Mouse (Mus musculus) kidney, postnatal 0 days (tissue): ENCODE measurements around the gene Psmd6. TPM values are rescaled to one million over a fixed set of nuclear protein-coding genes. Genes with fewer than 3 reads are reported as not detected.

Experiments used
- ATAC-seq: fragments of 200-750 bp; cut with Nextera tagmentation; replicated peaks from 2 replicates; pipeline ENCODE4 v1.8.0; 2017; ENCODE audit warnings: low read depth, moderate number of reproducible peaks, moderate TSS enrichment, moderate library complexity; ENCODE audit not compliant: low FRiP score
- DNase-seq: peaks from one replicate; pipeline ENCODE4 v3.0.0-alpha.2; 2016; ENCODE audit warnings: low spot score
- H3K27ac ChIP-seq: fragments of 300-500 bp; sonication (generic); 2 replicates; pipeline ENCODE4 v1.5.1; 2014; ENCODE audit warnings: mild to moderate bottlenecking
- H3K27me3 ChIP-seq: fragments of 300-500 bp; sonication (generic); 2 replicates; pipeline ENCODE4 v1.6.1; 2014; ENCODE audit warnings: low read length, mixed read lengths; ENCODE audit not compliant: insufficient read depth
- H3K36me3 ChIP-seq: fragments of 300-500 bp; sonication (generic); 2 replicates; pipeline ENCODE4 v1.6.1; 2014; ENCODE audit warnings: low read length, mixed read lengths; ENCODE audit not compliant: insufficient read depth
- H3K4me1 ChIP-seq: fragments of 300-500 bp; sonication (generic); replicated peaks from 2 replicates; pipeline ENCODE4 v1.6.1; 2014; ENCODE audit warnings: antibody characterized with exemption, low read length, mixed read lengths; ENCODE audit not compliant: insufficient read depth
- H3K4me2 ChIP-seq: fragments of 300-500 bp; sonication (generic); 2 replicates; pipeline ENCODE4 v1.6.1; 2014; ENCODE audit warnings: mild to moderate bottlenecking, low read length, moderate library complexity, mixed read lengths
- H3K4me3 ChIP-seq: fragments of 300-500 bp; sonication (generic); replicated peaks from 2 replicates; pipeline ENCODE4 v1.5.1; 2014; ENCODE audit warnings: low read depth, low read length
- H3K9ac ChIP-seq: fragments of 300-500 bp; sonication (generic); 2 replicates; pipeline ENCODE4 v1.6.1; 2014; ENCODE audit warnings: low read depth, low read length
- H3K9me3 ChIP-seq: fragments of 300-500 bp; sonication (generic); replicated peaks from 2 replicates; pipeline ENCODE4 v1.6.1; 2016; ENCODE audit warnings: low read length, inconsistent platforms, mixed read lengths
- CTCF ChIP-seq: IDR thresholded peaks from 2 replicates; pipeline ENCODE4 v1.5.1; 2016; ENCODE audit warnings: antibody characterized with exemption, low read depth, mild to moderate bottlenecking, moderate library complexity
- WGBS: fragments of 180-500 bp; shearing (Covaris S2); extraction: QIAGEN DNeasy Blood & Tissue Kit; methylation state at CpG from one replicate; pipeline ENCODE4 v1.1.7; 2014; 5-methylcytosine and 5-hydroxymethylcytosine counted together
- polyA plus RNA-seq: library from polyadenylated mRNA; unstranded; fragments of >200 nt; fragmentation: Nextera tagmentation; extraction: Ambion mirVana; gene quantifications from 2 replicates; pipeline ENCODE4 v1.2.1, GENCODE M21; 2015

Psmd6 gene
- polyA plus RNA-seq: 216 and 226 TPM in 2 replicates

DNA sequence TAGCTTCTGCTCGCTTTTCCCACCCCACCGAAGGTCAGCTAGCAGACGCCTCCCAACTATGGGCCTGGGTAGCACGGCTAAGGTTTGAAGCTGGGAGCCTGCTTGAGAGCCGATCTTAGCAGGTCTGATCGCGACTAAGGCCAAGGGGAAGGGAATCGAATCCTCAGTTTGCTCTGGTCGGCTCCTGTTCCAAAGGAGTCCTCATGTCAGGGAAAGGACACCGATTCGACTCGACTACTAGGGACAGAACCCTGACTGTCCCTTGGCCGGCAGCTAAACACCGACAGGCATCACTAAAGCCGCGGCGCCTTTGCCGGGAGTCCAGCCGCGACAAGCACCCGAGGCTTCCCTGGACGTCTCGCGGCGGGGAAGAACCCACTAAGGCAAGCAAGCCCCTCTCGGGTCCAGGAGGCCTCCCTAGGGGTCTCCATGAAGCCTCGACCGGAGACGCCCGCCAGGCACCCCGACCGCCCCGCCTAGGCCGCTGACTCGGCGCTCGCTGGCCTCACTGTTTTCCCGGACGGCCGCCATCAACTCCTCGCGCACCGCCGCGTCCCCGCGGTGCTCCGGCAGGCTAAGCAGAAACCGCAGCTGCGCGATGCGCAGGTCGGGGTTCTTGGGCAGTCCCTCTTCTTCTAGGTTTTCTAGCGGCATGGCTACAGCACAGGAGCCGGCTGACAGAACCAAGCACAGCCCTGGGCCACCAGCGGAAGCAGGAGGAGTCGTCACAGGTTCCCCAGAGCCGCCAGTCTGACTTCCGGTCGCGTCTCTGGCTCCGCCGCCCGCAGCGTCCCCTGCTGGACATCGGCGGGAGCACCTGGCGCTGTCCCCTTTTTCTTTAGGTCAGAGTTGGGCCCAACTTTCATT is at the start of gene Psmd6:
Gene Psmd6 (minus strand): TSS at position 755 of the 867 bp plus-strand sequence.
- TF ChIP-seq CTCF: peak; percentile 96
- peak within 1 kb of the TSS; percentile 97 for H3K9ac ChIP-seq
- H3K9me3 ChIP-seq: no peaks in the 10 kb centered on the region
- peak within 1 kb of the TSS; percentile 88 for H3K4me2 ChIP-seq
- no peaks in the 10 kb centered on the region for H3K4me1 ChIP-seq
- peak within 1 kb of the TSS; percentile 98 for H3K4me3 ChIP-seq
- peak; percentile 93 for DNase-seq
- H3K27ac ChIP-seq: peak within 1 kb of the TSS; percentile 86
- H3K27me3 ChIP-seq: no peaks in the 10 kb centered on the region
- under 1% methylated on average over 58 of the region's 68 CpGs for WGBS
- ATAC-seq: peak; percentile 96
- H3K36me3 ChIP-seq: peaks cover 9% of the 10 kb centered on the region; the same call in 1 of the 2 replicates

DNA sequence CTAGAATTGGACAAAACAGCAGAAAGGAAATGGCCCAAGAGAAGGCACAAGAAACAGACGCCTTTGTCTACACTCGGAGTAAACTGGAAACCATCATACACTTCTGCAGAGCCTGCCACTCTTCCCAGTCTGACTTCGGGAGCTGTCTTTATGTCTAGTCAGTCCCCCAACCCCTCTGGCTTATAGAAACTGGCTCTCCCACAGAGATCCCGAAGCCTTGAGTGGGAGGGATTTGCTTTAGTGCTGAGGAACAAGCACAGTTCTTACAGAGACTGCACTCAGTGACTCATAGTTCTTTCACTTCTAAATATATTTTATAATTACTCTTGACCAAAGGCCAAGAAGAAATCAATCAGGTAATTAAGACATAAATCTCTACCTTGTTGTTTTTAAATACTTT is 10.1 kb downstream of the Psmd6 start:
- no peaks in the 10 kb centered on the region for H3K4me1 ChIP-seq
- no peak for DNase-seq
- H3K9me3 ChIP-seq: no peaks in the 10 kb centered on the region
- TF ChIP-seq CTCF: no peak
- H3K27me3 ChIP-seq: no peaks in the 10 kb centered on the region
- WGBS: 73% methylated on average over 4 of the region's 4 CpGs
- H3K27ac ChIP-seq: no peak overlapping the region
- H3K4me2 ChIP-seq: no peak overlapping the region
- ATAC-seq: no peak
- no peak overlapping the region for H3K9ac ChIP-seq
- peaks cover 37% of the 10 kb centered on the region for H3K36me3 ChIP-seq
- no peak overlapping the region for H3K4me3 ChIP-seq

DNA sequence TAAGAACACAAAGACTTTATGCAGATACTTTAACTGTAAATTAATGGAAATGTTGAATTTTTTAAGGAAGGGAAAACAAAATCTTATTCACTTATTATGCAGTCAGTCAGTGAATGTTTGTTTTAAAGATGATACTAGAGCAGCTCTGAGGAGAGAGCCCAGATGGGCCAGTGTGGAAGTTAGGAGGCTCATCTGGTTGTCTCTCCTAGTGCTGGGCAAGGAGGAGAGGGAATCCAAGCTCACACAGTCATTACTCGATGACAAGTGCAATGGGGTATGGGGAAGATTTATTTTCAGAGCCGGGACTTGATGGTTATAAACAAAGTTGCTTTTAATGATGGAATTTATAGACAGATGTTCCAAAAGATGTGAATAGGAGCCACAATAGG is 15.9 kb downstream of the Psmd6 start:
- H3K36me3 ChIP-seq: 0 out of 2 replicates have a peak, but pooled peaks cover 10% of the 10 kb centered on the region
- H3K27me3 ChIP-seq: no peaks in the 10 kb centered on the region
- no peak overlapping the region for H3K27ac ChIP-seq
- H3K9me3 ChIP-seq: no peaks in the 10 kb centered on the region
- WGBS: 29% methylated on average over 2 of the region's 2 CpGs
- ATAC-seq: no peak
- no peaks in the 10 kb centered on the region for H3K4me1 ChIP-seq
- TF ChIP-seq CTCF: no peak
- H3K4me2 ChIP-seq: no peak overlapping the region
- no peak overlapping the region for H3K9ac ChIP-seq
- no peak overlapping the region for H3K4me3 ChIP-seq
- no peak for DNase-seq

DNA sequence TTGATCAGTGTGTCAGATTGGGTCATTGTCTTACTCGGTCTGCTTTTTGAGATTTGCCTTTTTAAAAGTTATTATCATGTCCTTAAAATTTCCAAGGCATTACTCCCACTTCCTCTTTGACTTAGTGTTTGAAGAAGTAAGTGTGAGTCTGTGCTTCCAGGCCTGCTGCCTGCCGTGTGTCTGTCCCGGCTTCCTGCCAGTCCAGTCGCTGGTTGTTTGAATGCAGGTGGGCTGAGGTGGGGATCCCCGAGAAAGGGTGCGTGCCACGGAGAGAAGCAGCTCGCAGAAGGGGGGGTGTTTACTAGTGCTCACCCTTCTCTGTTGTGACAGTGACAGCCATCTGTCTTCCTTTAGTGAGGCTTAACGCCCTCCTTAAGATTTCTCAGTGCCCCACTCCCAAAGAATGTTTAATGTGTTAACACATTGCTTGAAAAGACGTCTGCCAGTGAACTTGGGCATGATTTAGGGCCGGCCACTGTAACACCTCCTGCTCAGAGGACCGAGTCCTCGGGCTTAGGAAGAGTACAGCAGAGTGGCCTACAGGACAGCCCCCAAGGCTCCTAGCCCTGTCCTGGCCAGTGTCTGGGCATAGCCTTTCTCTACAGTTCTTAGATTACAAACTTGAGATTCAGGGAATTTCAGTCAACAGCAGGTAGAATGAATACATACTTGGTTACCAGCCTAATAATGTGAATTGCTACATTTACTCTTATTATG is 16.4 kb downstream of the Psmd6 start:
- 0 out of 2 replicates have a peak, but pooled peaks cover 16% of the 10 kb centered on the region for H3K36me3 ChIP-seq
- H3K4me3 ChIP-seq: no peak overlapping the region
- DNase-seq: no peak
- TF ChIP-seq CTCF: no peak
- H3K27ac ChIP-seq: no peak overlapping the region
- no peaks in the 10 kb centered on the region for H3K4me1 ChIP-seq
- H3K9me3 ChIP-seq: no peaks in the 10 kb centered on the region
- ATAC-seq: no peak
- no peak overlapping the region for H3K4me2 ChIP-seq
- H3K9ac ChIP-seq: no peak overlapping the region
- 39% methylated on average over 13 of the region's 13 CpGs for WGBS
- H3K27me3 ChIP-seq: no peaks in the 10 kb centered on the region

DNA sequence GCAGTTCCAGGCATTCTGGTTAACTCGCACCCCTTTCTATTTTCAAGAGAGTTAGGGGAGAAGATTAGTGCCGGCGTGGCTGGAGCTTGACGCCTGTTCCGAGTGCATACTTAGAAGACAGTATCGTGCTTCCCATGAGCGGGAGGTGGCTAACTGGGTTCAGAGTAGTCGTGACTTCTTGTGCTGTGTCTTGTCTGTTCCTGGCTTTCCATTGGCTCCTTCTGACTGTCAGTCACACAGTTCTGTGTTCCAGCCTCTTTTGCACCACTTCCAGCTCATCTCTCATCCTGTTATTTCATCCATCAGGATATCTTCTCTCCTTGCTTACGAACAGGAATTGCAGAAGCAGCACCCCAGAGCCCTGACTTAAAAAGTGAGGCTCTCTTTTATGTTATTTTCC is 19.5 kb downstream of the Psmd6 start:
- Histone ChIP-seq H3K4me3 (no peak overlapping the region), H3K27me3 (no peaks in the 10 kb centered on the region), H3K9me3 (no peaks in the 10 kb centered on the region), H3K27ac (0 out of 2 replicates have a peak overlapping the region, but pooled peaks have one; percentile 50), H3K4me2 (no peak overlapping the region), H3K36me3 (peaks cover 21% of the 10 kb centered on the region; the same call in 1 of the 2 replicates), H3K9ac (no peak overlapping the region), H3K4me1 (no peaks in the 10 kb centered on the region)
- DNase-seq (no peak), ATAC-seq (0 out of 2 replicates have a peak, but pooled peaks have one; percentile 37)
- no peak for TF ChIP-seq CTCF
- WGBS: 87% methylated on average over 9 of the region's 9 CpGs

DNA sequence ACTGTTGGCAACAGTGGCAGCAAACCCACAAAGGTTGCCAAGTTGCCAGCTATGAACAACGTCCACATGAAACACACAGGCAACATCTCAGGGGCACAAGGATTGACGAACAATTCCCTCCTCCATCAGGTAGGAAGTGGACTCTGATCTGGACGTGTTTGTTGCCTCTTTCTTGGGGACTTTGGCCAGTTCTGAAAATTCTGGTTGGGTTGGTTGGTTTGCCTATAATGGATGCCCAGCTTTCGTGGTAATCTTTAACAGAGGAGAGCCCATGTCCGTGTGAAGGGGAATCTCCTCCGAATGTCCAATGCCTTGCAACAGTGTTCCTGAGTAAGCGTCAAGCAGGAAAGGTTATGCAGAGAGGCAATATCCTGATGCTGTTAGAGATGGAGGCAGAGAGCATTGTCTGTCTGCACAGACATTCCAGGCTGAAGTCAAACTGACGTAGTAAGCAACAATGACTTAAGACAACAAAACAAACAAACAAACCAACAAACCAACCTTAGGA is 20.0 kb downstream of the Psmd6 start:
- Histone ChIP-seq H3K27me3 (no peaks in the 10 kb centered on the region), H3K9me3 (no peaks in the 10 kb centered on the region), H3K9ac (no peak overlapping the region), H3K4me3 (no peak overlapping the region), H3K27ac (peak overlapping the region; percentile 66; the same call in 1 of the 2 replicates), H3K4me2 (no peak overlapping the region), H3K36me3 (peaks cover 25% of the 10 kb centered on the region), H3K4me1 (no peaks in the 10 kb centered on the region)
- no peak for TF ChIP-seq CTCF
- DNase-seq: peak; percentile 15
- WGBS: 85% methylated on average over 8 of the region's 8 CpGs
- ATAC-seq: peak; percentile 76
